Mouse (Mus musculus) stomach, postnatal 0 days (tissue): ENCODE data around the gene Jund. TPM values are rescaled to one million over a fixed set of nuclear protein-coding genes. Genes with fewer than 3 reads are reported as not detected.

Source experiments
- ATAC-seq: fragments of 200-750 bp; cut with Nextera tagmentation; 2 replicates; pipeline ENCODE4 v1.8.0; 2017; ENCODE audit not compliant: low FRiP score, low TSS enrichment
- DNase-seq: peaks from one replicate; pipeline ENCODE4 v3.0.0-alpha.2; 2016; ENCODE audit warnings: low spot score
- H3K27ac ChIP-seq: fragments of 300-500 bp; sonication (generic); replicated peaks from 2 replicates; pipeline ENCODE4 v1.5.1; 2014; ENCODE audit warnings: mild to moderate bottlenecking, control low read depth
- H3K27me3 ChIP-seq: fragments of 300-500 bp; sonication (generic); 2 replicates; pipeline ENCODE4 v1.6.1; 2014; ENCODE audit warnings: low read length; ENCODE audit not compliant: control insufficient read depth, insufficient read depth
- H3K36me3 ChIP-seq: fragments of 300-500 bp; sonication (generic); 2 replicates; pipeline ENCODE4 v1.6.1; 2014; ENCODE audit warnings: low read length, mixed read lengths; ENCODE audit not compliant: control insufficient read depth, insufficient read depth
- H3K4me1 ChIP-seq: fragments of 300-500 bp; sonication (generic); replicated peaks from 2 replicates; pipeline ENCODE4 v1.6.1; 2014; ENCODE audit warnings: antibody characterized with exemption; ENCODE audit not compliant: control insufficient read depth, insufficient read depth
- H3K4me2 ChIP-seq: fragments of 300-500 bp; sonication (generic); replicated peaks from 2 replicates; pipeline ENCODE4 v1.6.1; 2014; ENCODE audit warnings: low read depth, mild to moderate bottlenecking, control low read depth, moderate library complexity
- H3K4me3 ChIP-seq: fragments of 300-500 bp; sonication (generic); 2 replicates; pipeline ENCODE4 v1.5.1; 2014; ENCODE audit warnings: low read depth, low read length, control low read depth
- H3K9ac ChIP-seq: fragments of 300-500 bp; sonication (generic); 2 replicates; pipeline ENCODE4 v1.6.1; 2014; ENCODE audit warnings: mild to moderate bottlenecking, low read length, control low read depth, mixed read lengths
- H3K9me3 ChIP-seq: fragments of 300-500 bp; sonication (generic); 2 replicates; pipeline ENCODE4 v1.6.1; 2016; ENCODE audit warnings: low read length; ENCODE audit not compliant: control insufficient read depth
- CTCF ChIP-seq: IDR thresholded peaks from 2 replicates; pipeline ENCODE4 v1.5.1; 2016; ENCODE audit warnings: antibody characterized with exemption, low read depth, mild to moderate bottlenecking, moderate library complexity
- EP300 ChIP-seq: optimal IDR thresholded peaks from 2 replicates; pipeline ENCODE3; 2016; ENCODE audit warnings: antibody characterized with exemption
- WGBS: fragments of 180-500 bp; shearing (Covaris S2); extraction: QIAGEN DNeasy Blood & Tissue Kit; methylation state at CpG from one replicate; pipeline ENCODE4 v1.1.7; 2014; 5-methylcytosine and 5-hydroxymethylcytosine counted together
- polyA plus RNA-seq: library from polyadenylated mRNA; unstranded; fragments of >200 nt; fragmentation: Nextera tagmentation; extraction: Ambion mirVana; gene quantifications from 2 replicates; pipeline ENCODE4 v1.2.1, GENCODE M21; 2015

Gene Jund
- polyA plus RNA-seq, 1 experiment from 2014 or later: 78.3 TPM

- TF ChIP-seq EP300: no peak
- no peak for TF ChIP-seq CTCF
- H3K27me3 ChIP-seq: no peaks in the 10 kb centered on the region
- ATAC-seq: no peak
- WGBS: 73% methylated on average over 13 of the region's 13 CpGs
- no peak overlapping the region for H3K4me2 ChIP-seq
- no peak overlapping the region for H3K4me3 ChIP-seq
- H3K27ac ChIP-seq: no peak overlapping the region
- DNase-seq: no peak
- H3K4me1 ChIP-seq: peaks cover 8% of the 10 kb centered on the region; the same call in 1 of the 2 replicates
- no peak overlapping the region for H3K9ac ChIP-seq
- H3K36me3 ChIP-seq: peaks cover 10% of the 10 kb centered on the region
- H3K9me3 ChIP-seq: no peaks in the 10 kb centered on the region
These were observed 42.5 kb upstream of the Jund start for GRCm38 (mm10) chr8:70656193-70656790.

GRCm38 (mm10) chr8:70657214-70657613 lies 41.5 kb upstream of the Jund start:
- H3K36me3 ChIP-seq: peaks cover 9% of the 10 kb centered on the region
- H3K4me2 ChIP-seq: no peak overlapping the region
- no peak overlapping the region for H3K9ac ChIP-seq
- H3K9me3 ChIP-seq: no peaks in the 10 kb centered on the region
- no peak overlapping the region for H3K27ac ChIP-seq
- TF ChIP-seq CTCF: no peak
- TF ChIP-seq EP300: no peak
- H3K4me3 ChIP-seq: no peak overlapping the region
- peaks cover 8% of the 10 kb centered on the region; the same call in 1 of the 2 replicates for H3K4me1 ChIP-seq
- WGBS: 92% methylated on average over 3 of the region's 3 CpGs
- no peak for DNase-seq
- ATAC-seq: no peak
- H3K27me3 ChIP-seq: no peaks in the 10 kb centered on the region

- 0 out of 2 replicates have a peak overlapping the region, but pooled peaks have one; percentile 30 for H3K27ac ChIP-seq
- ATAC-seq (no peak), DNase-seq (no peak)
- peaks cover 8% of the 10 kb centered on the region; the same call in 1 of the 2 replicates for H3K4me1 ChIP-seq
- no peaks in the 10 kb centered on the region for H3K9me3 ChIP-seq
- H3K36me3 ChIP-seq: peaks cover 9% of the 10 kb centered on the region
- H3K27me3 ChIP-seq: no peaks in the 10 kb centered on the region
- TF ChIP-seq EP300 (no peak), CTCF (no peak)
- H3K4me2 ChIP-seq: 0 out of 2 replicates have a peak overlapping the region, but pooled peaks have one; percentile 8
- WGBS: 82% methylated on average over 2 of the region's 2 CpGs
- H3K4me3 ChIP-seq: no peak overlapping the region
- no peak overlapping the region for H3K9ac ChIP-seq
These were observed 41.0 kb upstream of the Jund start for GRCm38 (mm10) chr8:70657739-70658138.

- TF ChIP-seq EP300: no peak
- no peak for TF ChIP-seq CTCF
- under 1% methylated on average over 31 of the region's 31 CpGs for WGBS
- peaks cover 8% of the 10 kb centered on the region; the same call in 1 of the 2 replicates for H3K4me1 ChIP-seq
- peak overlapping the region; percentile 79 for H3K9ac ChIP-seq
- H3K4me3 ChIP-seq: peak overlapping the region; percentile 70
- H3K27me3 ChIP-seq: no peaks in the 10 kb centered on the region
- peaks cover 9% of the 10 kb centered on the region for H3K36me3 ChIP-seq
- ATAC-seq (no peak), DNase-seq (no peak)
- H3K27ac ChIP-seq: peak overlapping the region; percentile 81
- H3K9me3 ChIP-seq: no peaks in the 10 kb centered on the region
- H3K4me2 ChIP-seq: peak overlapping the region; percentile 78
These were observed 39.7 kb upstream of the Jund start for GRCm38 (mm10) chr8:70658897-70659603.

- Histone ChIP-seq H3K9me3 (no peaks in the 10 kb centered on the region), H3K9ac (peak overlapping the region; percentile 79), H3K27me3 (no peaks in the 10 kb centered on the region), H3K4me3 (peak overlapping the region; percentile 70), H3K36me3 (peaks cover 4% of the 10 kb centered on the region; the same call in 1 of the 2 replicates), H3K4me1 (peaks cover 8% of the 10 kb centered on the region; the same call in 1 of the 2 replicates), H3K4me2 (peak overlapping the region; percentile 78), H3K27ac (peak overlapping the region; percentile 81)
- DNase-seq (peak; percentile 95), ATAC-seq (peak; percentile 94)
- TF ChIP-seq CTCF (no peak; the same call in 1 of the 2 replicates), EP300 (no peak)
- 2% methylated on average over 39 of the region's 44 CpGs for WGBS
These were observed 39.0 kb upstream of the Jund start for GRCm38 (mm10) chr8:70659604-70660272.
